Mouse (Mus musculus): ENCODE measurements around the gene Zc3h18. TPM values are rescaled to one million over a fixed set of nuclear protein-coding genes. Genes with fewer than 3 reads are reported as not detected.

The Zc3h18 gene
- polyA plus RNA-seq, 1 experiment from 2014 or later: 54.8 TPM

GRCm38 (mm10) chr8:122368494-122368893 lies 7.9 kb upstream of the Zc3h18 start:
- H3K4me2 ChIP-seq (ENCODE audit: low read depth, low read length, severe bottlenecking): no peak overlapping the region
- H3K4me3 ChIP-seq (ENCODE audit: low read depth, low read length): no peak overlapping the region
- no peaks in the 10 kb centered on the region for H3K36me3 ChIP-seq (ENCODE audit: control insufficient read depth, insufficient read depth, low read length)
- H3K27me3 ChIP-seq (ENCODE audit: control insufficient read depth, insufficient read depth, low read length): no peaks in the 10 kb centered on the region
- H3K4me1 ChIP-seq (replicated peaks; ENCODE audit: control insufficient read depth, insufficient read depth, low read length): 0 out of 2 replicates have a peak, but pooled peaks cover 2% of the 10 kb centered on the region
- H3K9me3 ChIP-seq (ENCODE audit: control insufficient read depth, low read length): no peaks in the 10 kb centered on the region
- H3K9ac ChIP-seq (ENCODE audit: low read length): no peak overlapping the region
- ATAC-seq (replicated peaks; ENCODE audit: low FRiP score) (no peak), DNase-seq (ENCODE audit: low spot score) (no peak)
- H3K27ac ChIP-seq (ENCODE audit: low read depth, low read length): no peak overlapping the region
- 75% methylated on average over 10 of the region's 10 CpGs for WGBS

GRCm38 (mm10) chr8:122369665-122370064 lies 6.7 kb upstream of the Zc3h18 start:
- DNase-seq (ENCODE audit: low spot score) (peak; percentile 81), ATAC-seq (replicated peaks; ENCODE audit: low FRiP score) (no peak)
- H3K4me2 ChIP-seq (ENCODE audit: low read depth, low read length, severe bottlenecking): no peak overlapping the region
- no peaks in the 10 kb centered on the region for H3K9me3 ChIP-seq (ENCODE audit: control insufficient read depth, low read length)
- H3K27me3 ChIP-seq (ENCODE audit: control insufficient read depth, insufficient read depth, low read length): no peaks in the 10 kb centered on the region
- no peaks in the 10 kb centered on the region for H3K36me3 ChIP-seq (ENCODE audit: control insufficient read depth, insufficient read depth, low read length)
- H3K4me3 ChIP-seq (ENCODE audit: low read depth, low read length): no peak overlapping the region
- WGBS: 11% methylated on average over 9 of the region's 9 CpGs
- no peak overlapping the region for H3K9ac ChIP-seq (ENCODE audit: low read length)
- H3K27ac ChIP-seq (ENCODE audit: low read depth, low read length): no peak overlapping the region
- H3K4me1 ChIP-seq (replicated peaks; ENCODE audit: control insufficient read depth, insufficient read depth, low read length): 0 out of 2 replicates have a peak, but pooled peaks cover 2% of the 10 kb centered on the region

GRCm38 (mm10) chr8:122371706-122372105 lies 4.7 kb upstream of the Zc3h18 start:
- ATAC-seq (replicated peaks; ENCODE audit: low FRiP score): no peak
- Histone ChIP-seq H3K27me3 (ENCODE audit: control insufficient read depth, insufficient read depth, low read length) (no peaks in the 10 kb centered on the region), H3K4me3 (ENCODE audit: low read depth, low read length) (no peak overlapping the region), H3K4me1 (replicated peaks; ENCODE audit: control insufficient read depth, insufficient read depth, low read length) (0 out of 2 replicates have a peak, but pooled peaks cover 4% of the 10 kb centered on the region), H3K27ac (ENCODE audit: low read depth, low read length) (no peak overlapping the region), H3K9me3 (ENCODE audit: control insufficient read depth, low read length) (no peaks in the 10 kb centered on the region), H3K36me3 (ENCODE audit: control insufficient read depth, insufficient read depth, low read length) (no peaks in the 10 kb centered on the region), H3K4me2 (ENCODE audit: low read depth, low read length, severe bottlenecking) (no peak overlapping the region), H3K9ac (ENCODE audit: low read length) (no peak overlapping the region)
- 72% methylated on average over 6 of the region's 6 CpGs for WGBS
- no peak for DNase-seq (ENCODE audit: low spot score)

- no peak overlapping the region for H3K4me3 ChIP-seq (ENCODE audit: low read depth, low read length)
Measured at GRCm38 (mm10) chr8:122375320-122375719, 1.1 kb upstream of the Zc3h18 start.

GRCm38 (mm10) chr8:122375751-122376364 lies 551 bp upstream of the Zc3h18 start:
- Histone ChIP-seq H3K9me3 (ENCODE audit: control insufficient read depth, low read length) (no peaks in the 10 kb centered on the region), H3K27ac (ENCODE audit: low read depth, low read length) (peak overlapping the region; percentile 37; the same call in 1 of the 2 replicates), H3K36me3 (ENCODE audit: control insufficient read depth, insufficient read depth, low read length) (no peaks in the 10 kb centered on the region), H3K9ac (ENCODE audit: low read length) (peak overlapping the region; percentile 44; the same call in 1 of the 2 replicates), H3K4me2 (ENCODE audit: low read depth, low read length, severe bottlenecking) (peak overlapping the region; percentile 49), H3K27me3 (ENCODE audit: control insufficient read depth, insufficient read depth, low read length) (no peaks in the 10 kb centered on the region), H3K4me3 (ENCODE audit: low read depth, low read length) (peak overlapping the region; percentile 82), H3K4me1 (replicated peaks; ENCODE audit: control insufficient read depth, insufficient read depth, low read length) (peaks cover 2% of the 10 kb centered on the region; the same call in 1 of the 2 replicates)
- DNase-seq (ENCODE audit: low spot score): no peak
- WGBS: 26% methylated on average over 13 of the region's 13 CpGs
- peak; percentile 25 for ATAC-seq (replicated peaks; ENCODE audit: low FRiP score)

More at GRCm38 (mm10) chr8:122375320-122375719, 1.1 kb upstream of the Zc3h18 start:
- DNase-seq (ENCODE audit: low spot score) (no peak), ATAC-seq (replicated peaks; ENCODE audit: low FRiP score) (0 out of 2 replicates have a peak, but pooled peaks have one; percentile 6)
- WGBS: 92% methylated on average over 7 of the region's 7 CpGs
- no peaks in the 10 kb centered on the region for H3K27me3 ChIP-seq (ENCODE audit: control insufficient read depth, insufficient read depth, low read length)
- no peaks in the 10 kb centered on the region for H3K9me3 ChIP-seq (ENCODE audit: control insufficient read depth, low read length)
- no peaks in the 10 kb centered on the region for H3K36me3 ChIP-seq (ENCODE audit: control insufficient read depth, insufficient read depth, low read length)
- peaks cover 2% of the 10 kb centered on the region; the same call in 1 of the 2 replicates for H3K4me1 ChIP-seq (replicated peaks; ENCODE audit: control insufficient read depth, insufficient read depth, low read length)
- H3K9ac ChIP-seq (ENCODE audit: low read length): no peak overlapping the region
- H3K4me2 ChIP-seq (ENCODE audit: low read depth, low read length, severe bottlenecking): no peak overlapping the region
- H3K27ac ChIP-seq (ENCODE audit: low read depth, low read length): no peak overlapping the region

- ATAC-seq (replicated peaks; ENCODE audit: low FRiP score) (no peak), DNase-seq (ENCODE audit: low spot score) (no peak)
- Histone ChIP-seq H3K27ac (ENCODE audit: low read depth, low read length) (no peak overlapping the region), H3K9ac (ENCODE audit: low read length) (no peak overlapping the region), H3K4me1 (replicated peaks; ENCODE audit: control insufficient read depth, insufficient read depth, low read length) (no peaks in the 10 kb centered on the region; the same call in 1 of the 2 replicates), H3K27me3 (ENCODE audit: control insufficient read depth, insufficient read depth, low read length) (no peaks in the 10 kb centered on the region), H3K4me2 (ENCODE audit: low read depth, low read length, severe bottlenecking) (no peak overlapping the region), H3K36me3 (ENCODE audit: control insufficient read depth, insufficient read depth, low read length) (peaks cover 9% of the 10 kb centered on the region; the same call in 1 of the 2 replicates), H3K4me3 (ENCODE audit: low read depth, low read length) (no peak overlapping the region), H3K9me3 (ENCODE audit: control insufficient read depth, low read length) (no peaks in the 10 kb centered on the region)
- 81% methylated on average over 4 of the region's 4 CpGs for WGBS
Measured at GRCm38 (mm10) chr8:122383039-122383438, 6.6 kb downstream of the Zc3h18 start.

- H3K4me2 ChIP-seq (ENCODE audit: low read depth, low read length, severe bottlenecking): no peak overlapping the region
- 85% methylated on average over 3 of the region's 3 CpGs for WGBS
- H3K36me3 ChIP-seq (ENCODE audit: control insufficient read depth, insufficient read depth, low read length): peaks cover 23% of the 10 kb centered on the region
- H3K27me3 ChIP-seq (ENCODE audit: control insufficient read depth, insufficient read depth, low read length): no peaks in the 10 kb centered on the region
- ATAC-seq (replicated peaks; ENCODE audit: low FRiP score) (no peak), DNase-seq (ENCODE audit: low spot score) (no peak)
- H3K4me1 ChIP-seq (replicated peaks; ENCODE audit: control insufficient read depth, insufficient read depth, low read length): no peaks in the 10 kb centered on the region
- H3K9ac ChIP-seq (ENCODE audit: low read length): no peak overlapping the region
- no peaks in the 10 kb centered on the region for H3K9me3 ChIP-seq (ENCODE audit: control insufficient read depth, low read length)
- no peak overlapping the region for H3K4me3 ChIP-seq (ENCODE audit: low read depth, low read length)
- no peak overlapping the region for H3K27ac ChIP-seq (ENCODE audit: low read depth, low read length)
Measured at GRCm38 (mm10) chr8:122389357-122389756, 12.9 kb downstream of the Zc3h18 start.

GRCm38 (mm10) chr8:122390758-122391157 lies 14.3 kb downstream of the Zc3h18 start:
- DNase-seq (ENCODE audit: low spot score) (no peak), ATAC-seq (replicated peaks; ENCODE audit: low FRiP score) (no peak)
- Histone ChIP-seq H3K27ac (ENCODE audit: low read depth, low read length) (no peak overlapping the region), H3K4me1 (replicated peaks; ENCODE audit: control insufficient read depth, insufficient read depth, low read length) (no peaks in the 10 kb centered on the region), H3K4me2 (ENCODE audit: low read depth, low read length, severe bottlenecking) (no peak overlapping the region), H3K9me3 (ENCODE audit: control insufficient read depth, low read length) (no peaks in the 10 kb centered on the region), H3K4me3 (ENCODE audit: low read depth, low read length) (no peak overlapping the region), H3K27me3 (ENCODE audit: control insufficient read depth, insufficient read depth, low read length) (no peaks in the 10 kb centered on the region), H3K36me3 (ENCODE audit: control insufficient read depth, insufficient read depth, low read length) (peaks cover 20% of the 10 kb centered on the region), H3K9ac (ENCODE audit: low read length) (no peak overlapping the region)
- WGBS: 91% methylated on average over 3 of the region's 3 CpGs

- H3K27ac ChIP-seq (ENCODE audit: low read depth, low read length): no peak overlapping the region
- H3K9ac ChIP-seq (ENCODE audit: low read length): no peak overlapping the region
- no peak overlapping the region for H3K4me3 ChIP-seq (ENCODE audit: low read depth, low read length)
- H3K36me3 ChIP-seq (ENCODE audit: control insufficient read depth, insufficient read depth, low read length): peaks cover 16% of the 10 kb centered on the region
- H3K4me2 ChIP-seq (ENCODE audit: low read depth, low read length, severe bottlenecking): no peak overlapping the region
- ATAC-seq (replicated peaks; ENCODE audit: low FRiP score): no peak
- H3K27me3 ChIP-seq (ENCODE audit: control insufficient read depth, insufficient read depth, low read length): no peaks in the 10 kb centered on the region
- no peaks in the 10 kb centered on the region for H3K4me1 ChIP-seq (replicated peaks; ENCODE audit: control insufficient read depth, insufficient read depth, low read length)
- DNase-seq (ENCODE audit: low spot score): no peak
- H3K9me3 ChIP-seq (ENCODE audit: control insufficient read depth, low read length): no peaks in the 10 kb centered on the region
Measured at GRCm38 (mm10) chr8:122393717-122394116, 17.3 kb downstream of the Zc3h18 start.
